ENCODE assay signal across 10 mouse cellular contexts in the genomic region with DNA sequence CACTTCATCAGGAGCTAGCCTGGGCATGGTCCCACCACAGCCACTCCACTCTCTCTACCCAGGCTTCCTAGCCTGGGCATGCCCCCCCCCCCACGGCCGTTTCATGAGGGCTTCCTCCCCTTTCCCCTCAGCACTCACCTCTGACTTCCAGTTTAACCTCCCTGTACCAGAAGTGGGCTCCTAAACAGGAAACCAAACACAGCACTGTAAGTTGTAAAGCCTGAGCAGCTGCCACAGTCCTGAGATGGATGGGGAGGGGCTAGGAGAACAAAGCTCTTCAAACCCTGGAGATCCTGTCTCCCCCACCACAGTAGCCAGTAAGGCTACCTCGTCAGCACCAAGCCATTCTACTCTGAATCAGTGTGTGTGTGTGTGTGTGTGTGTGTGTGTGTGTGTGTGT. TPM values are rescaled to one million over a fixed set of nuclear protein-coding genes. Genes with fewer than 3 reads are reported as not detected.
DNase-seq lines count a peak whose midpoint lies in the region; ATAC-seq and TF ChIP-seq lines count a peak whose summit lies in the region.
"Had no signal": no experiment of that assay in that cellular context is flagged by ENCODE, and none has a peak within 500 bp of the region (broad histone marks: within the 10 kb centered on the region; RNA-seq: fewer than 3 reads in every experiment).

No protein-coding gene starts in this region.

- DNase-seq in intestine, embryonic 14.5 days (ENCODE audit: low spot score) = no peak
- DNase-seq in CD4-positive helper T cell, adult 2 months (ENCODE audit: low read depth, low spot score) = peak; percentile 73
- DNase-seq in limb, embryonic 11.5 days (ENCODE audit: low spot score) = no peak
- DNase-seq in adrenal gland, adult 8-10 months = no peak
- DNase-seq in cerebellum, postnatal 4 days (ENCODE audit: low spot score in 2 of 2) = no peak
- DNase-seq: adrenal gland, postnatal 36 days; cerebellum, postnatal 10 days had no signal

- no peak for ATAC-seq in intestine, embryonic 14.5 days (replicated peaks; ENCODE audit: low FRiP score, low TSS enrichment, low read depth)
- ATAC-seq in intestine, postnatal 0 days = no peak
- no peak for ATAC-seq in limb, embryonic 11.5 days (ENCODE audit: insufficient number of reproducible peaks, low FRiP score, low TSS enrichment, low read depth)

- no peaks in the 10 kb centered on the region for H3K36me3 ChIP-seq in intestine, embryonic 14.5 days (ENCODE audit: control insufficient read depth, insufficient read depth, low read length)
- H3K36me3 ChIP-seq in intestine, postnatal 0 days (ENCODE audit: control insufficient read depth, insufficient read depth) = no peaks in the 10 kb centered on the region; the same call in 1 of the 2 replicates
- no peaks in the 10 kb centered on the region for H3K36me3 ChIP-seq in E14TG2a.4 (ENCODE audit: insufficient read depth, low read length)
- no peaks in the 10 kb centered on the region for H3K36me3 ChIP-seq in limb, embryonic 11.5 days (ENCODE audit: control insufficient read depth, insufficient read depth, low read length)

- no peaks in the 10 kb centered on the region for H3K9me3 ChIP-seq in intestine, embryonic 14.5 days (ENCODE audit: control insufficient read depth, low read length)
- H3K9me3 ChIP-seq in intestine, postnatal 0 days (ENCODE audit: control insufficient read depth) = no peaks in the 10 kb centered on the region
- H3K9me3 ChIP-seq in E14TG2a.4 (ENCODE audit: low read length) = no peaks in the 10 kb centered on the region
- no peaks in the 10 kb centered on the region for H3K9me3 ChIP-seq in limb, embryonic 11.5 days (ENCODE audit: control insufficient read depth, low read length)

- H3K27me3 ChIP-seq in intestine, embryonic 14.5 days (replicated peaks; ENCODE audit: control insufficient read depth, insufficient read depth, low read length) = no peaks in the 10 kb centered on the region
- H3K27me3 ChIP-seq in intestine, postnatal 0 days (replicated peaks; ENCODE audit: control insufficient read depth, insufficient read depth, low read length) = no peaks in the 10 kb centered on the region
- peaks cover 46% of the 10 kb centered on the region for H3K27me3 ChIP-seq in E14TG2a.4 (ENCODE audit: insufficient read depth, low read length)
- H3K27me3 ChIP-seq in limb, embryonic 11.5 days (ENCODE audit: control insufficient read depth, insufficient read depth, low read length) = peaks cover 1% of the 10 kb centered on the region; the same call in 1 of the 2 replicates

- no peak overlapping the region for H3K9ac ChIP-seq in intestine, embryonic 14.5 days (ENCODE audit: low read length)
- no peak overlapping the region for H3K9ac ChIP-seq in intestine, postnatal 0 days (ENCODE audit: low read depth, low read length)
- peak overlapping the region; percentile 30; the same call in 1 of the 2 replicates for H3K9ac ChIP-seq in limb, embryonic 11.5 days (ENCODE audit: low read length)

- WGBS in intestine, embryonic 14.5 days = 24% methylated on average over 3 of the region's 3 CpGs
- 56% methylated on average over 3 of the region's 3 CpGs for WGBS in intestine, postnatal 0 days
- 8% methylated on average over 3 of the region's 3 CpGs for WGBS in limb, embryonic 11.5 days

- 0 out of 2 replicates have a peak overlapping the region, but pooled peaks have one; percentile 40 for H3K27ac ChIP-seq in intestine, embryonic 14.5 days (ENCODE audit: low read depth)
- no peak overlapping the region for H3K27ac ChIP-seq in intestine, postnatal 0 days (ENCODE audit: low read depth, low read length)
- 0 out of 2 replicates have a peak overlapping the region, but pooled peaks have one; percentile 45 for H3K27ac ChIP-seq in limb, embryonic 11.5 days (replicated peaks; ENCODE audit: low read depth, low read length)

- H3K4me3 ChIP-seq in intestine, embryonic 14.5 days (ENCODE audit: low read depth, low read length) = no peak overlapping the region
- H3K4me3 ChIP-seq in intestine, postnatal 0 days (ENCODE audit: low read depth, low read length) = no peak overlapping the region
- peak overlapping the region; percentile 41 for H3K4me3 ChIP-seq in E14TG2a.4 (replicated peaks; ENCODE audit: low read length)
- H3K4me3 ChIP-seq in limb, embryonic 11.5 days (ENCODE audit: low read depth, low read length) = no peak overlapping the region

- TF ChIP-seq CTCF in intestine, postnatal 0 days (IDR thresholded peaks at IDR 0.05; ENCODE audit: low read depth) = no peak
- TF ChIP-seq CTCF in E14TG2a.4 (conservative IDR thresholded peaks at IDR 0.05; ENCODE audit: low read length) = no peak

- H3K4me2 ChIP-seq in intestine, embryonic 14.5 days (ENCODE audit: low read length) = no peak overlapping the region
- no peak overlapping the region for H3K4me2 ChIP-seq in intestine, postnatal 0 days (replicated peaks; ENCODE audit: low read depth)
- H3K4me2 ChIP-seq in limb, embryonic 11.5 days (ENCODE audit: low read depth, severe bottlenecking) = no peak overlapping the region

- H3K4me1 ChIP-seq in intestine, embryonic 14.5 days (replicated peaks; ENCODE audit: control insufficient read depth, insufficient read depth, low read length) = peaks cover 14% of the 10 kb centered on the region
- peaks cover 2% of the 10 kb centered on the region; the same call in 1 of the 2 replicates for H3K4me1 ChIP-seq in intestine, postnatal 0 days (replicated peaks; ENCODE audit: control insufficient read depth, insufficient read depth, low read length)
- H3K4me1 ChIP-seq in E14TG2a.4 (replicated peaks; ENCODE audit: low read depth, low read length) = peaks cover 11% of the 10 kb centered on the region
- no peaks in the 10 kb centered on the region for H3K4me1 ChIP-seq in limb, embryonic 11.5 days (ENCODE audit: control insufficient read depth, insufficient read depth, low read length)

RNA-seq across cellular contexts. Expression of a gene that starts 6.1 kb away (rescaled TPM):
- polyA plus RNA-seq in intestine, embryonic 14.5 days (2014; fragmentation: Nextera tagmentation; extraction: Ambion mirVana) = 22.3 and 29.1 TPM in 2 replicates
- 13.6 and 16.7 TPM in 2 replicates for polyA plus RNA-seq in intestine, postnatal 0 days (2015; fragmentation: Nextera tagmentation; extraction: Ambion mirVana)
- 6.5 and 6.6 TPM in 2 replicates for polyA plus RNA-seq in limb, embryonic 11.5 days (2014; fragmentation: Nextera tagmentation; extraction: Ambion mirVana)
- total RNA-seq in adrenal gland, adult 8-10 months (2022) = 10 to 100 TPM; 16.0 to 26.6 (median 18.7) TPM

RNA-seq across cellular contexts. Expression of a gene that starts 52.7 kb away (rescaled TPM):
- 845 and 1,000 TPM in 2 replicates for polyA plus RNA-seq in intestine, embryonic 14.5 days (2014; fragmentation: Nextera tagmentation; extraction: Ambion mirVana)
- polyA plus RNA-seq in intestine, postnatal 0 days (2015; fragmentation: Nextera tagmentation; extraction: Ambion mirVana) = 1,268 and 1,348 TPM in 2 replicates
- polyA plus RNA-seq in limb, embryonic 11.5 days (2014; fragmentation: Nextera tagmentation; extraction: Ambion mirVana) = 670 and 686 TPM in 2 replicates
- 100 to 1,000 TPM; 314 to 407 (median 358) TPM for total RNA-seq in adrenal gland, adult 8-10 months (2022)

RNA-seq across cellular contexts. Expression of a gene that starts 57.3 kb away (rescaled TPM):
- 0.28 and 0.73 TPM in 2 replicates for polyA plus RNA-seq in intestine, embryonic 14.5 days (2014; fragmentation: Nextera tagmentation; extraction: Ambion mirVana)
- polyA plus RNA-seq in intestine, postnatal 0 days (2015; fragmentation: Nextera tagmentation; extraction: Ambion mirVana) = 0.04 TPM in 1 of 2 replicates, not detected in the other
- 0.61 and 0.95 TPM in 2 replicates for polyA plus RNA-seq in limb, embryonic 11.5 days (2014; fragmentation: Nextera tagmentation; extraction: Ambion mirVana)
- under 1 TPM in 2 of 4 experiments, not detected in 2; 0.09 to 0.31 TPM for total RNA-seq in adrenal gland, adult 8-10 months (2022)
- total RNA-seq: megakaryocyte-erythroid progenitor cell, adult 5-6 weeks had no signal
